Mouse (Mus musculus): ENCODE data around the gene Sectm1a.
"Not testable (repeated sequence)": the region's sequence is repeated elsewhere in the genome, so short reads cannot be mapped to it uniquely, and the experiment has no call there.

DNA sequence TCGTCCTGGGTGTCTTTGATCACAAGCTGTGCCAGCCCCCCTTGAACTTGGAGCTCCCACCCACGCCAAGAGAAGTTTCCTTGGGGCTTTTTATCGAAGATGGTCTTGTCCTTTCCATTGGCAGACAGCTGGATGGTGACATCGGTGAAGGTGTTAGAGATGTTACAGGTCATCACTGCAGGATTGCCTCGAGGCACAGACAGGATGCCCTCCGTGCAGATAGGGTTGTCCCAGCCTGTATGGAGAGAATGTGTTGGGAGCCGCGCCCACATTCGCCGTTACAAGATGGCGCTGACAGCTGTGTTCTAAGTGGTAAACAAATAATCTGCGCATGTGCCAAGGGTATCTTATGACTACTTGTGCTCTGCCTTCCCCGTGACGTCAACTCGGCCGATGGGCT lies 11.4 kb downstream of the Sectm1a start:
- not testable (repeated sequence) for TF ChIP-seq POLR2A (IDR thresholded peaks at IDR 0.05; ENCODE audit: control insufficient read depth, low read depth, low read length); CTCF (IDR thresholded peaks at IDR 0.05; ENCODE audit: control insufficient read depth, insufficient read depth, insufficient replicate concordance, low read depth, low read length)
